Mouse (Mus musculus) left cerebral cortex, adult 11 months (tissue): Measurements from ENCODE around the gene Svs5.

Experiments used
- DNase-seq: peaks from one replicate; pipeline ENCODE4 v3.0.0; 2022; ENCODE audit warnings: low spot score

Svs5 gene

GRCm38 (mm10) chr2:164377478-164378426 lies 45.2 kb downstream of the Svs5 start:
- no peak for DNase-seq

- DNase-seq, result no peak
Measured at GRCm38 (mm10) chr2:164381726-164382125, 49.2 kb downstream of the Svs5 start.

- DNase-seq, result no peak
Measured at GRCm38 (mm10) chr2:164382971-164383370, 50.4 kb downstream of the Svs5 start.
